Mouse (Mus musculus) spleen, adult 2 months (tissue): Measurements from ENCODE around the gene Slc30a1. TPM values are rescaled to one million over a fixed set of nuclear protein-coding genes. Genes with fewer than 3 reads are reported as not detected.

Source experiments
- DNase-seq, 2 experiments: peaks; one replicate each; pipeline versions ENCODE4 v3.0.0 to v3.0.0-alpha.2; 2012 to 2021; ENCODE audit warnings: low spot score in 2 of 2, low read depth in 1 of 2
- H3K27ac ChIP-seq: fragments of 200-500 bp; 2 replicates; pipeline ENCODE4 v1.5.1; 2012; ENCODE audit warnings: low read length, inconsistent platforms; ENCODE audit not compliant: insufficient read depth
- H3K27me3 ChIP-seq: fragments of 200-500 bp; 2 replicates; pipeline ENCODE4 v1.6.1; 2012; ENCODE audit warnings: mild to moderate bottlenecking, moderate library complexity, low read length, inconsistent platforms; ENCODE audit not compliant: control insufficient read depth, insufficient read depth
- H3K36me3 ChIP-seq: fragments of 200-500 bp; 2 replicates; pipeline ENCODE4 v1.6.1; 2012; ENCODE audit warnings: mild to moderate bottlenecking, low read length, inconsistent platforms; ENCODE audit not compliant: control insufficient read depth, insufficient read depth
- H3K4me1 ChIP-seq: fragments of 200-500 bp; 2 replicates; pipeline ENCODE4 v1.6.1; 2011; ENCODE audit warnings: inconsistent platforms; ENCODE audit not compliant: control insufficient read depth, insufficient read depth, insufficient read length
- H3K4me3 ChIP-seq: fragments of 200-500 bp; 2 replicates; pipeline ENCODE4 v1.5.1; 2011; ENCODE audit warnings: mild to moderate bottlenecking, inconsistent platforms; ENCODE audit not compliant: insufficient read depth, insufficient read length; ENCODE audit errors: extremely low read depth
- CTCF ChIP-seq: fragments of 200-500 bp; IDR thresholded peaks from 2 replicates; pipeline ENCODE4 v1.5.1; 2011; ENCODE audit warnings: mild to moderate bottlenecking, inconsistent platforms; ENCODE audit not compliant: insufficient read depth, insufficient read length, insufficient replicate concordance; ENCODE audit errors: extremely low read depth
- POLR2A ChIP-seq: fragments of 200-500 bp; IDR thresholded peaks from 2 replicates; pipeline ENCODE4 v1.6.1; 2011; ENCODE audit warnings: low read depth, low read length, inconsistent platforms
- WGBS: fragments of 180-500 bp; shearing (Covaris S2); methylation state at CpG from one replicate; pipeline ENCODE4 v1.1.7; 2018; 5-methylcytosine and 5-hydroxymethylcytosine counted together
- polyA plus RNA-seq: library from polyadenylated mRNA; depleted of rRNA; stranded (reverse); fragments of >200 nt; gene quantifications from 2 replicates; pipeline ENCODE4 v1.2.3, GENCODE M21; 2012

The Slc30a1 gene
- polyA plus RNA-seq, 1 experiment = 8.9 TPM

DNA sequence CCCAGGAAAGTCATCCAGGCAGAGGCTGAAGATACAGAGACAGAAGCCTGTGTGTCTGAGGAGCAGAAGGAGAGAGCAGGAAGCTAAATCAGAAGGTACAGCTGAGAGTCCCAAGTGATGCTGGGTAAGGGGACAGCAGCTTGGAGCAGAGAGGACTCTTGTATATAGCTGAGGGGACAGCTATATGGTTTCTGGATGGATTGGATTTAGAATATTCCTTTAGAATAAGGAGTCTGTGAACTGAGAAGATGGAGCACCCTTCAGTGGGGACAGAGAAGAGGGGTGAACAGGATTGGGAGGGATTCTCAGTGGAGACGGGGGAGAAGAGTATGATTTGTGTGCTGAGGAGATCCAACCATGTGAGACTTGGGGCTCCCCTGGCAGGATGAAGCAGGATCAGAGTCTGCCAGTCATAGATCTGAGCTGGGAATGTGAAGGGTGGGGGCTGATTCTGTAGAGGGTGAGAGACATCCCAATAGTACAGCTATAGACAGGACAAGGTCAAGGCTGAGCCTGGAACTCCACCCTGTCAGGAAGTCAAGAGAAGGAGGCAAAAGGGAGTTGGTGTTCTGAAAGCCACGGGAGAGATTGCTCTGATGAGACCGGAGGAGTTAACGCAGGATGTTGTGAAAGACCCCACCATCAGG, 26.5 kb downstream of the Slc30a1 start:
- no peak overlapping the region for H3K27ac ChIP-seq
- no peak for DNase-seq
- H3K4me1 ChIP-seq = no peaks in the 10 kb centered on the region
- WGBS = 73% methylated on average over 4 of the region's 4 CpGs
- no peak for TF ChIP-seq CTCF
- no peak for TF ChIP-seq POLR2A
- no peaks in the 10 kb centered on the region for H3K27me3 ChIP-seq
- H3K36me3 ChIP-seq = no peaks in the 10 kb centered on the region
- no peak overlapping the region for H3K4me3 ChIP-seq

- no peak for TF ChIP-seq POLR2A
- TF ChIP-seq CTCF = no peak
- DNase-seq = no peak
- H3K27me3 ChIP-seq = no peaks in the 10 kb centered on the region
- H3K4me1 ChIP-seq = peaks cover 3% of the 10 kb centered on the region; the same call in 1 of the 2 replicates
- H3K4me3 ChIP-seq = no peak overlapping the region
- no peaks in the 10 kb centered on the region for H3K36me3 ChIP-seq
- 46% methylated on average over 6 of the region's 6 CpGs for WGBS
- no peak overlapping the region for H3K27ac ChIP-seq
Measured at GRCm38 (mm10) chr1:191943638-191944037, 37.1 kb downstream of the Slc30a1 start.

DNA sequence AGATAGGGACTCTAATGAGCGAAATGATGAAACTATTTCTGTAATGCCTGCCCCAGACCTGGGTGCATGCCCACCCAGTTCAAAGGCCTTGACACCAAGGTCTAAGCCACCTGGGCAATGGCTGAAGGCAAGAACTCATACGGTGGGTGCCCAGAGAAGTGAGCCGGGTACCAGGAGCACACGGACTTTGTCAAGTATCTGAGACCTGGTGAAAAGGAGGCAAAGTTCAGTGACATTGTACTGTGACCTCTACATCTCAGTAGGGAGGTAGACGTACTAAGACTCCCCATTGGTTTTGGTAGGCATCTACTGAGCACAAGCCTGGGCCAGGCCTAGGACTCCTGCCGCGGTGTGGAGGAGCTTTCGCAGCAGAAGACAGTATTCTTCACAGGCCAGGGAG, 38.8 kb downstream of the Slc30a1 start:
- DNase-seq = no peak
- 95% methylated on average over 8 of the region's 8 CpGs for WGBS
- H3K4me1 ChIP-seq = peaks cover 3% of the 10 kb centered on the region; the same call in 1 of the 2 replicates
- H3K27ac ChIP-seq = no peak overlapping the region
- TF ChIP-seq CTCF (no peak), POLR2A (no peak)
- H3K4me3 ChIP-seq = no peak overlapping the region
- H3K36me3 ChIP-seq = no peaks in the 10 kb centered on the region
- H3K27me3 ChIP-seq = no peaks in the 10 kb centered on the region

- WGBS = 72% methylated on average over 5 of the region's 5 CpGs
- Histone ChIP-seq H3K27ac (no peak overlapping the region), H3K36me3 (no peaks in the 10 kb centered on the region), H3K4me3 (no peak overlapping the region), H3K27me3 (no peaks in the 10 kb centered on the region), H3K4me1 (peaks cover 3% of the 10 kb centered on the region; the same call in 1 of the 2 replicates)
- no peak for DNase-seq
- no peak for TF ChIP-seq POLR2A
- no peak for TF ChIP-seq CTCF
Measured at GRCm38 (mm10) chr1:191945756-191946155, 39.2 kb downstream of the Slc30a1 start.

- Histone ChIP-seq H3K4me1 (peaks cover 3% of the 10 kb centered on the region; the same call in 1 of the 2 replicates), H3K4me3 (no peak overlapping the region), H3K36me3 (no peaks in the 10 kb centered on the region), H3K27ac (no peak overlapping the region), H3K27me3 (no peaks in the 10 kb centered on the region)
- no peak for DNase-seq
- WGBS = 80% methylated on average over 7 of the region's 7 CpGs
- TF ChIP-seq CTCF = no peak
- no peak for TF ChIP-seq POLR2A
Measured at GRCm38 (mm10) chr1:191946261-191946660, 39.7 kb downstream of the Slc30a1 start.

DNA sequence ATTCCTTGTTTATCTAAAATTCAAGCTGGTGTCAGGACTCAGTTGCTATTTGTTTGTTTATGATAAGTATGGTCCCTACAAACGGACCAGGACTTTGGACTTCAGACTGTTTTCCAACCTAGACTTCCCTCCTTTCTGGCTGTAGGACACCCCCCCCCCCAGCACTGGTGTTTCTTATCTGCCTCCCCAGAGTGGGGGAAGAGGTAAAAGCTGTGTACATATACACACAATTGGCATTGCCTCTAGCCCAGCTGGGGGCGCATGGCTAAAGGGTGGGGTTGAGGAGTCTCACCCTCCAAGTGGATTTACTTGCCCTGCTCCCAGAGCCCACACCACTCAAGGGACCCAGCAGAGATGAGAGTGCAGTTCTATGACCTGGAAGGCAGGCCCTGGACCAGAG, 40.3 kb downstream of the Slc30a1 start:
- Histone ChIP-seq H3K27me3 (no peaks in the 10 kb centered on the region), H3K36me3 (no peaks in the 10 kb centered on the region), H3K4me1 (peaks cover 3% of the 10 kb centered on the region; the same call in 1 of the 2 replicates), H3K4me3 (no peak overlapping the region), H3K27ac (no peak overlapping the region)
- TF ChIP-seq CTCF (no peak), POLR2A (no peak)
- WGBS = 91% methylated on average over 2 of the region's 2 CpGs
- DNase-seq = no peak

DNA sequence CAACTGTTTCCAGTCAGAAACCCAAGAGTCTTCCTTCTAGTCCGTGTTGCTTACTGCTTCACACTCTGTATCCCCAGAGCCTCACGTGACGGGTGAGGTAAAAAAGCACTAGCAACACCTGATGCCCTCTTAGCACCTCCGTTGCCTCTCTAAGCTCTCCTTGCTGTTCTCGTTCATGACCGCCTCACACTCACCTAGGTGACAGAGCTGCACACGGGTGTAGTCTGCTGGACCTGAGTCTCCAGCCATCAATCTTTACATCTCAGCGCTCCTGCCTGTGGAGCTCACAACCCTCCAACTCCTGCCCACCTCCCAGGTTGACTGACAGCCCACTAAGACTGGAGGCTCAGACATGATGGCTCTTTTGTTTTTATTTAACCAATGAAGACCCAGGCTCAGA, 41.2 kb downstream of the Slc30a1 start:
- Histone ChIP-seq H3K4me3 (no peak overlapping the region), H3K27ac (no peak overlapping the region), H3K4me1 (peaks cover 3% of the 10 kb centered on the region; the same call in 1 of the 2 replicates), H3K36me3 (no peaks in the 10 kb centered on the region), H3K27me3 (no peaks in the 10 kb centered on the region)
- TF ChIP-seq CTCF (no peak), POLR2A (no peak)
- 87% methylated on average over 8 of the region's 8 CpGs for WGBS
- DNase-seq = no peak
